Mouse (Mus musculus) MEL-GATA-1-ER (cell line): ENCODE measurements around the gene Dennd2a.
"Not testable (repeated sequence)": the region's sequence is repeated elsewhere in the genome, so short reads cannot be mapped to it uniquely, and the experiment has no call there.

ENCODE experiments used
- DNase-seq: peaks from one replicate; pipeline ENCODE4 v3.0.0-alpha.2; 2012; ENCODE audit warnings: low read depth; ENCODE audit errors: extremely low read depth

Dennd2a gene

GRCm38 (mm10) chr6:39419851-39420721 is 137.6 kb downstream of the Dennd2a start, which contains the start of gene Mkrn1:
TSS of gene Mkrn1 (minus strand) at chr6:39420462.
- DNase-seq: peak; percentile 63

DNA sequence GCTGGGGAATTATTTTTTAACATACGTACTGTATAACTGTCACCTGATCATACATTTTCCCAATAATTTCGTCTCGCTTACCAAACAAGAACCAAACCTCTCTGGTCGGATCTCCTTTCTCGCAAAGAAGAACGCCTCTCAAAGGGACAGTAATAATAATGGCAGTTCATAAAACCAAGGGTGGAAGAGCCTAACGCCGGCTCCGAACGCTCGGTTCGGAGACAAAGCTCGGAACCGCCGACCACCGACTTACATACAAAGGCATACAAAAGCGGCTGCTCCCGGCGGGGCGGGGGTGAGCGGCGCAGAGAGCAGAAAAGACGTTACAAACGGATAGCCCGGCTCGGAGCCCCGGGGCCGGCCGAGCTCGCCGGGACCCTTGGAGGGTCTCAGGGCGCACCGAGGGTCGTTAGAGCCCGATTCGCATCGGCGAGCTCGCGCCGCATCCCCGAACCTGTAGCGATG is 138.2 kb downstream of the Dennd2a start:
- no peak for DNase-seq

DNA sequence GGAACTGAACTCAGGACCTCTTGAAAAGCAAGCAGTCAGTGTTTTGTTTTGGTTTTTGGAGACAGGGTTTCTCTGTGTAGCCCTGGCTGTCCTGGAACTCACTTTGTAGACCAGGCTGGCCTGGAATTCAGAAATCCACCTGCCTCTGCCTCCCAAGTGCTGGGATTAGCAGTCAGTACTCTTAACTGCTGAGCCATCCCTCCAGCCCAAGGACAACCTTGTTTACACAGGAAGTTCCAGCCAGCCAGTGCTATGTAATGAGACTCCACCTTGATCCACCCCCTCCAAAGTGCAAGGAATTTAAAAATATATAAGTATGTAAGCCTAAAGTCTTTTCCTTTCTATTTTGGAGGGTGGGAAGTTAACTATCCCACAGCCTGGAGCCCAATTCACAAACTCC is 141.0 kb downstream of the Dennd2a start:
- not testable (repeated sequence) for DNase-seq

DNA sequence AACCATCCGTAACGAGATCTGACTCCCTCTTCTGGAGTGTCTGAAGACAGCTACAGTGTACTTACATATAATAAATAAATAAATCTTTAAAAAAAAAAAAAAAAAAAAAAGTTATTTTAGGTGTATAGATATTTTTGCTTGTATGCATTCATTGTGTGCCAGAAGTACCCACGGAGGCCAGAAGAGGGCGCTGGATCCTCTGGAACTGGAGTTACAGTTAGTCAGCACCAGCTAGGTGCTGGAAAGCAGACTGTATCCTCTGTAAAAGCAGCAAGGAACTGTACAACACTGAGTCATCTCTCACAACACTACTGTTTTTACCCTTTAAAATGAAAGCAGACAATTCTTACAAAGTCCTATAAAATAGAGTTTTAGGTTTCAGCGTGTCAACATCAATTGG is 141.9 kb downstream of the Dennd2a start:
- DNase-seq: peak; percentile 66

DNA sequence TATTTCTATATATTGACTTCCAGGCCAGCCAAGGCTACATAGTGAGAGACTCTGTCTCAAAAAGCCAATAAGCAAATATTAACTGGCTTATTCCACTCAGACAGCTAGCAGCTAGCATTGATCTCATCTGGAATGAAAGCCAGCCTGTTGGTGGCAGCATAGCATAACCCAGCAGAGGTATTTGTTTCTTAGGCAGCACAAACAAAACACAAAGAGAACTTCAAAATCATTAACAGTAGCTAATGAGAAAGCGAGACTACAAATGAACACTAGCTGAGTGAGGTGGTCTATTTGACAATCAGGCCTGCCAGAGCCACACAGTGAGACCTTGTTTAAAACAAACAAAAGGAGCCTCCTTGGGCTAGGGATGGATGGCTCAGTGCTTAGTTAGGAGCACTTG is 143.6 kb downstream of the Dennd2a start:
- no peak for DNase-seq
